Mouse (Mus musculus): ENCODE data around the gene Wnt8b. TPM values are rescaled to one million over a fixed set of nuclear protein-coding genes. Genes with fewer than 3 reads are reported as not detected.

The Wnt8b gene
- polyA plus RNA-seq, 1 experiment from 2014 or later = 13.9 TPM

DNA sequence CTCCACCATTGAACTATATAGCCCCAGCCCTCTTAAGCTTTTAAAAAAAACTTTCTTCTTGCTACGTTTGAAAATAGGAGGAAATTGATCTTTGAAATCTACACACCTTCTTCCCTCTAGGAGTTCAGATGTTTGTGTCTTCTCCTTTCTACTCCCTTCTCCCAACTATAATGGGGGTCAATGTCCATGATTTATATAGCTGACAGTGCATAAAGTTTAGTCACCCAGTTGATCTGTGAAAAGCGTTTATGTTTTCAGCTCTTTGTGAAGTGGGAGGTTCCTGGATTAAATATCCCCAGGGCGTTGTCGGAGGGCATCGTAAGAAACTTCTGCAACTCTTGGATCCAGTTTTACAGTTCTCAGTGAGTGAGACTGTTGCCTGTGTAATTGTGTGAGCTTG is 7.0 kb downstream of the Wnt8b start:
- ATAC-seq (ENCODE audit: low FRiP score) = no peak
- H3K4me1 ChIP-seq (ENCODE audit: control insufficient read depth, insufficient read depth, low read length) = no peaks in the 10 kb centered on the region; the same call in 1 of the 2 replicates
- peaks cover 93% of the 10 kb centered on the region for H3K27me3 ChIP-seq (ENCODE audit: control insufficient read depth, insufficient read depth, low read length)
- 46% methylated on average over 5 of the region's 5 CpGs for WGBS
- no peaks in the 10 kb centered on the region for H3K9me3 ChIP-seq (ENCODE audit: control insufficient read depth, low read length)
- no peak overlapping the region for H3K4me2 ChIP-seq
- DNase-seq (ENCODE audit: low spot score, missing footprints) = no peak
- no peak overlapping the region for H3K9ac ChIP-seq (ENCODE audit: low read length)
- H3K27ac ChIP-seq (ENCODE audit: low read depth, low read length) = no peak overlapping the region
- no peak overlapping the region for H3K4me3 ChIP-seq (ENCODE audit: low read depth, low read length)
- no peaks in the 10 kb centered on the region for H3K36me3 ChIP-seq (ENCODE audit: control insufficient read depth, insufficient read depth, low read length)

- ATAC-seq (ENCODE audit: low FRiP score) (no peak), DNase-seq (ENCODE audit: low spot score, missing footprints) (peak; percentile 54)
- Histone ChIP-seq H3K27ac (ENCODE audit: low read depth, low read length) (no peak overlapping the region), H3K4me2 (no peak overlapping the region), H3K27me3 (ENCODE audit: control insufficient read depth, insufficient read depth, low read length) (peaks cover 93% of the 10 kb centered on the region), H3K4me1 (ENCODE audit: control insufficient read depth, insufficient read depth, low read length) (no peaks in the 10 kb centered on the region), H3K9me3 (ENCODE audit: control insufficient read depth, low read length) (no peaks in the 10 kb centered on the region), H3K4me3 (ENCODE audit: low read depth, low read length) (no peak overlapping the region), H3K9ac (ENCODE audit: low read length) (no peak overlapping the region), H3K36me3 (ENCODE audit: control insufficient read depth, insufficient read depth, low read length) (no peaks in the 10 kb centered on the region)
- WGBS = 85% methylated on average over 6 of the region's 6 CpGs
Observed at GRCm38 (mm10) chr19:44501925-44502324, 8.7 kb downstream of the Wnt8b start.

DNA sequence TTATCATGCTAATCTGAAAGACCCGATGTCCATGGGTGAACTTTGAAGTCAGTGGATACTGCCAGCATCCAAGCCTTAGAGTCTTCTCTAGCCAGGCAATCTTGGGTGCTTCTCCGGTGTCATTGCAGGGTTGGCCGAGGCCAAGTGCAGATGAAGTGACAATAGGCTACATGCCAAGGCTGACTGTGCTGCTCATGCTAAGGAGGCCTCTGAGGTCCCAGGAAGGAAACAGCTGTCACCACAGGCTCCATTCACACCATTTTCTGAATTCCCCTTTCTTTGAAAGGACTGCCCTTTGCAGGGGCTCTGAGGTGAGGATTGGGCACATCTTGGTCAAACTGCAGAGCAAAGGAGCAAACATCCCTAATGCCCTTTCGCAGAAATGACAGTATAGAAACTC is 9.5 kb downstream of the Wnt8b start:
- Histone ChIP-seq H3K4me3 (ENCODE audit: low read depth, low read length) (no peak overlapping the region), H3K9me3 (ENCODE audit: control insufficient read depth, low read length) (no peaks in the 10 kb centered on the region), H3K4me2 (no peak overlapping the region), H3K9ac (ENCODE audit: low read length) (no peak overlapping the region), H3K27ac (ENCODE audit: low read depth, low read length) (no peak overlapping the region), H3K27me3 (ENCODE audit: control insufficient read depth, insufficient read depth, low read length) (peaks cover 94% of the 10 kb centered on the region), H3K4me1 (ENCODE audit: control insufficient read depth, insufficient read depth, low read length) (no peaks in the 10 kb centered on the region), H3K36me3 (ENCODE audit: control insufficient read depth, insufficient read depth, low read length) (no peaks in the 10 kb centered on the region)
- ATAC-seq (ENCODE audit: low FRiP score) (no peak), DNase-seq (ENCODE audit: low spot score, missing footprints) (peak; percentile 47)
- 85% methylated on average over 4 of the region's 4 CpGs for WGBS

DNA sequence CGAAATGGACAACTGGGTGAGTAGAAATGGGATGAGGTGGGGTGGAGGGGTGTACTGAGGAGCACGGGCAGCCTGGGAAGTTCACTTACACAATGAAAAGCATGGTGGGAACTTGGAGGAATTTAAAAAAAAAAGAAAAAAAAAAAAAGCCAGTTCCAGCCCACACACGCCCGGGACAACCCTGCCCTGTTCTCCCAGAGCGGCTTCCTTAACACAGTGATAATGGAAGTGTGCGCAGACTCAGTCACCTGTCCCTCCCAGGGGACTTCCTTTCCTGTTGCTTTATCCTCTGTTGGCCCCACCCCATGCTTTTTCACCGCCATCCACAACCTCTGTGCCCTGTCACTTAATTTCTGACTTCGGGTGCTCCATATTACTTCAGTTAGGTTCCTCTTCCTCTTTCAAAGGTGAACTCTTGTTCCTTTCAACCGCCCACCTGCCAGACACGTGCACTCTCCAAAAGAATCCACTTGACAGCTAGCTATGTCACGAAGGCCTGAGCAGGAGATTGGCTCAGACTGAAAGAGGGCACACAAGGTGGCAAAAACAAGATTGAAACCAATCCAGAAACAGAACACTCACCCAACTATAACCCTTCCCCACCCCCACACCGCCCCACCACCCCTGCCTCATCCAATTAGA is 17.4 kb downstream of the Wnt8b start:
- H3K9me3 ChIP-seq (ENCODE audit: control insufficient read depth, low read length) = no peaks in the 10 kb centered on the region
- WGBS = 10% methylated on average over 12 of the region's 12 CpGs
- no peak overlapping the region for H3K27ac ChIP-seq (ENCODE audit: low read depth, low read length)
- H3K27me3 ChIP-seq (ENCODE audit: control insufficient read depth, insufficient read depth, low read length) = peaks cover 92% of the 10 kb centered on the region
- DNase-seq (ENCODE audit: low spot score, missing footprints) (peak; percentile 90), ATAC-seq (ENCODE audit: low FRiP score) (no peak)
- peak overlapping the region; percentile 48; the same call in 1 of the 2 replicates for H3K4me2 ChIP-seq
- peaks cover 38% of the 10 kb centered on the region for H3K4me1 ChIP-seq (ENCODE audit: control insufficient read depth, insufficient read depth, low read length)
- no peaks in the 10 kb centered on the region for H3K36me3 ChIP-seq (ENCODE audit: control insufficient read depth, insufficient read depth, low read length)
- H3K4me3 ChIP-seq (ENCODE audit: low read depth, low read length) = peak overlapping the region; percentile 37; the same call in 1 of the 2 replicates
- no peak overlapping the region for H3K9ac ChIP-seq (ENCODE audit: low read length)

DNA sequence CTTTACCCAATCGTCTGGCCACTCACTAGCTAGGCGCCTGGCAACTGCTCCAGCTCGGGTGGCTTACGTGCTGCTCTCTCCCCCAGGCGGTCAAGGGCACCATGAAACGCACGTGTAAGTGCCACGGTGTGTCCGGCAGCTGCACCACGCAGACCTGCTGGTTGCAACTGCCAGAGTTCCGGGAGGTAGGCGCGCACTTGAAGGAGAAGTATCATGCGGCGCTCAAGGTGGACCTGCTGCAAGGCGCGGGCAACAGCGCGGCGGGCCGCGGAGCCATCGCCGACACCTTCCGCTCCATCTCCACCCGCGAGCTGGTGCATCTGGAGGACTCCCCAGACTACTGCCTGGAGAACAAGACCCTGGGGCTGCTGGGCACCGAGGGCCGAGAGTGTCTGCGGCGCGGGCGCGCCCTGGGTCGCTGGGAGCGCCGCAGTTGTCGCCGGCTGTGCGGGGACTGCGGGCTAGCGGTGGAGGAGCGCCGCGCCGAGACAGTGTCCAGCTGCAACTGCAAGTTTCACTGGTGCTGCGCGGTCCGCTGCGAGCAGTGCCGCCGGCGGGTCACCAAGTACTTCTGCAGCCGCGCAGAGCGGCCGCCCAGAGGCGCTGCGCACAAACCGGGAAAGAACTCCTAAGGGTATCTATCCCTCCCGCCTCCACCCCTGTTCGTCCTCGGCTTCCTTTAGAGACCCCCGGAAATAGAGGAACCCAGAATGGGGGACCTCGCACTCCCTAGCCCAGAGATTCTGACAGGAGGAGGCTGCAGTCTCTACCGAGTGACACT is 18.4 kb downstream of the Wnt8b start:
- peaks cover 92% of the 10 kb centered on the region for H3K27me3 ChIP-seq (ENCODE audit: control insufficient read depth, insufficient read depth, low read length)
- WGBS = 1% methylated on average over 66 of the region's 66 CpGs
- H3K36me3 ChIP-seq (ENCODE audit: control insufficient read depth, insufficient read depth, low read length) = no peaks in the 10 kb centered on the region
- peak overlapping the region; percentile 54 for H3K9ac ChIP-seq (ENCODE audit: low read length)
- peaks cover 43% of the 10 kb centered on the region for H3K4me1 ChIP-seq (ENCODE audit: control insufficient read depth, insufficient read depth, low read length)
- H3K4me3 ChIP-seq (ENCODE audit: low read depth, low read length) = peak overlapping the region; percentile 37
- DNase-seq (ENCODE audit: low spot score, missing footprints) (peak; percentile 95), ATAC-seq (ENCODE audit: low FRiP score) (no peak)
- peak overlapping the region; percentile 48 for H3K4me2 ChIP-seq
- no peaks in the 10 kb centered on the region for H3K9me3 ChIP-seq (ENCODE audit: control insufficient read depth, low read length)
- no peak overlapping the region for H3K27ac ChIP-seq (ENCODE audit: low read depth, low read length)

- 13% methylated on average over 5 of the region's 5 CpGs for WGBS
- DNase-seq (ENCODE audit: low spot score, missing footprints) (peak; percentile 88), ATAC-seq (ENCODE audit: low FRiP score) (no peak)
- Histone ChIP-seq H3K27me3 (ENCODE audit: control insufficient read depth, insufficient read depth, low read length) (peaks cover 92% of the 10 kb centered on the region), H3K9ac (ENCODE audit: low read length) (no peak overlapping the region), H3K9me3 (ENCODE audit: control insufficient read depth, low read length) (no peaks in the 10 kb centered on the region), H3K4me1 (ENCODE audit: control insufficient read depth, insufficient read depth, low read length) (peaks cover 47% of the 10 kb centered on the region), H3K27ac (ENCODE audit: low read depth, low read length) (no peak overlapping the region), H3K36me3 (ENCODE audit: control insufficient read depth, insufficient read depth, low read length) (no peaks in the 10 kb centered on the region), H3K4me3 (ENCODE audit: low read depth, low read length) (0 out of 2 replicates have a peak overlapping the region, but pooled peaks have one; percentile 3), H3K4me2 (no peak overlapping the region)
Observed at GRCm38 (mm10) chr19:44512601-44513000, 19.3 kb downstream of the Wnt8b start.

DNA sequence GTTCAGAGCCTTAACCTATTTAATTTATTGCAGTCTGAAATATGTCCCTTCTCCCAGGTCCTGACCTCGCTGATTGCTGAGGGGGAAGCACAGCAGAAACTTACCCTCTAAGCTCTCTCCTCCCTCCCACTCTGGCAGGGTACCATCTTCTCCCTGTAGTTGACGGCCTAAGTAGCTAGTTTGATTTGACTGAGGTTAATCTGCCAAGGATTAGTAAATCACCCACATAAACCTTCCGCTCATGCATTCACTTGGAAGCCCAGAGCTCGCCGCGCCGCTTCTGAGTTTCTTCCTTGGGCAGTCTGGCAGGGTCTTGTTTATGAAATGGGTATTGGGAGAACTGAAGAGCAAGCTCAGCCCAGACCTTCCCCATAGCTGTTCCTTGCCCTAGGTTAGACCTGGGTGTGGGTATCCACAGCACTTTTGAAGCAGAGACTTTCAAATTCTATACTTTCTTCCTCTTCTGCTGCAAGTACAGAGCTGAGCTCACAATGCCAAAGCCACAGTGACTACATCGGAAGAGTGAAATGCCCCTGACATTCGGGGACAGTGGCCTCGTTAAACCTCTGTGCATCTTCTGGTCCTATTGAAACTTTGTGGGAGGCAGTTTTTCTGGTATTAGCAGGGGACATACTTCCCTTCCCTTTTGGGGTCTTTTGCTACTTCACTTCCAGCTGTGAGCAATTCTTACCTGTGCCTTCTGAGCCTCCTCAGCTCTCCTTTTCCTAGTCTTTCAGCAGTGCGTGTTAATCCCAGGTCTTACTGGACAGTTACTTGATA is 20.0 kb downstream of the Wnt8b start:
- WGBS = 5% methylated on average over 11 of the region's 11 CpGs
- peaks cover 92% of the 10 kb centered on the region for H3K27me3 ChIP-seq (ENCODE audit: control insufficient read depth, insufficient read depth, low read length)
- no peaks in the 10 kb centered on the region for H3K36me3 ChIP-seq (ENCODE audit: control insufficient read depth, insufficient read depth, low read length)
- no peak overlapping the region for H3K4me3 ChIP-seq (ENCODE audit: low read depth, low read length)
- ATAC-seq (ENCODE audit: low FRiP score) (no peak), DNase-seq (ENCODE audit: low spot score, missing footprints) (peak; percentile 94)
- H3K4me1 ChIP-seq (ENCODE audit: control insufficient read depth, insufficient read depth, low read length) = peaks cover 47% of the 10 kb centered on the region
- peak overlapping the region; percentile 12 for H3K27ac ChIP-seq (ENCODE audit: low read depth, low read length)
- peak overlapping the region; percentile 0; the same call in 1 of the 2 replicates for H3K4me2 ChIP-seq
- no peaks in the 10 kb centered on the region for H3K9me3 ChIP-seq (ENCODE audit: control insufficient read depth, low read length)
- no peak overlapping the region for H3K9ac ChIP-seq (ENCODE audit: low read length)

DNA sequence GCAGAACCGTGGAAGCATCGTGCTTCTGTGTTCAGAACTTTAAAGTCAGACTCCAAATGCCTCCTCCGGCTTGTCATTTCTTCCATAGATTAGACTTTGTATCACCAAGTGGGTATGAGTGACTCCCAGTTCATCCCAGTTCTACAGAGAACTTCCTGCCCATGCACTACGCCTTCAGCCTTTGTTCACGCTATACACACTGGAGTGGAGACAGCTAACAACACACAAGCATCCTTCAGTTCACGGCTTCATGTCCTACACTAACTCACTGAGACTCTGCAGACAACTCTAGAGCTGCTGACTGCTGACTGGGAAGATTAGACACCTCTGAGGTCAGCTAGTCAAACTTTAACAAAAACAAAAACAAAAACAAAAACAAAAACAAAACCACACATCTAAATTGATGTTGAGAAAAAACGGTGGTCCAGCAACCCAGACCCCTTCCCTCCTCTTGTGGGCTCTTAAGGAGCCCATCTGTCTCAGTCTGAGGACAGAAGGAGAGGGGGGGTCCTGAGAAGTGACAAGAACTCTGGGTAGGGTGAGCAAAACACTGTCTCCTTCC is 20.7 kb downstream of the Wnt8b start:
- no peak overlapping the region for H3K4me3 ChIP-seq (ENCODE audit: low read depth, low read length)
- WGBS = 11% methylated on average over 7 of the region's 7 CpGs
- no peaks in the 10 kb centered on the region for H3K36me3 ChIP-seq (ENCODE audit: control insufficient read depth, insufficient read depth, low read length)
- no peak overlapping the region; the same call in 1 of the 2 replicates for H3K9ac ChIP-seq (ENCODE audit: low read length)
- ATAC-seq (ENCODE audit: low FRiP score) (no peak; the same call in 1 of the 2 replicates), DNase-seq (ENCODE audit: low spot score, missing footprints) (peak; percentile 92)
- peaks cover 92% of the 10 kb centered on the region for H3K27me3 ChIP-seq (ENCODE audit: control insufficient read depth, insufficient read depth, low read length)
- H3K4me2 ChIP-seq = peak overlapping the region; percentile 25; the same call in 1 of the 2 replicates
- peak overlapping the region; percentile 12 for H3K27ac ChIP-seq (ENCODE audit: low read depth, low read length)
- H3K9me3 ChIP-seq (ENCODE audit: control insufficient read depth, low read length) = no peaks in the 10 kb centered on the region
- H3K4me1 ChIP-seq (ENCODE audit: control insufficient read depth, insufficient read depth, low read length) = peaks cover 47% of the 10 kb centered on the region

Data from midbrain, embryonic 11.5 days (tissue).